Mouse (Mus musculus) neural tube, embryonic 15.5 days (tissue): ENCODE results near the gene Olfr725. TPM values are rescaled to one million over a fixed set of nuclear protein-coding genes. Genes with fewer than 3 reads are reported as not detected.

Experiments used
- ATAC-seq: fragments of 200-750 bp; cut with Nextera tagmentation; 2 replicates; pipeline ENCODE4 v1.8.0; 2017; ENCODE audit warnings: mild to moderate bottlenecking, moderate TSS enrichment, moderate library complexity; ENCODE audit not compliant: low FRiP score
- H3K27ac ChIP-seq: fragments of 300-500 bp; sonication (generic); replicated peaks from 2 replicates; pipeline ENCODE4 v1.5.1; 2015; ENCODE audit warnings: mild to moderate bottlenecking, inconsistent platforms
- H3K27me3 ChIP-seq: fragments of 300-500 bp; sonication (generic); replicated peaks from 2 replicates; pipeline ENCODE4 v1.6.1; 2015; ENCODE audit warnings: inconsistent platforms
- H3K36me3 ChIP-seq: fragments of 300-500 bp; sonication (generic); 2 replicates; pipeline ENCODE4 v1.6.1; 2015; ENCODE audit warnings: inconsistent platforms
- H3K4me1 ChIP-seq: fragments of 300-500 bp; sonication (generic); 2 replicates; pipeline ENCODE4 v1.6.1; 2015; ENCODE audit warnings: inconsistent platforms
- H3K4me2 ChIP-seq: fragments of 300-500 bp; sonication (generic); 2 replicates; pipeline ENCODE4 v1.6.1; 2015; ENCODE audit warnings: inconsistent platforms, mild to moderate bottlenecking, moderate library complexity
- H3K4me3 ChIP-seq: fragments of 300-500 bp; sonication (generic); replicated peaks from 2 replicates; pipeline ENCODE4 v1.5.1; 2015; ENCODE audit warnings: mild to moderate bottlenecking, inconsistent platforms
- H3K9ac ChIP-seq: fragments of 300-500 bp; sonication (generic); replicated peaks from 2 replicates; pipeline ENCODE4 v1.6.1; 2015; ENCODE audit warnings: mild to moderate bottlenecking, inconsistent platforms
- H3K9me3 ChIP-seq: fragments of 300-500 bp; sonication (generic); replicated peaks from 2 replicates; pipeline ENCODE4 v1.6.1; 2016; ENCODE audit warnings: inconsistent platforms
- WGBS: fragments of 180-500 bp; shearing (Covaris S2); methylation state at CpG from one replicate; pipeline ENCODE4 v1.1.7; 2015; ENCODE audit warnings: mixed read lengths; 5-methylcytosine and 5-hydroxymethylcytosine counted together
- polyA plus RNA-seq: library from polyadenylated mRNA; unstranded; fragments of >200 nt; fragmentation: Nextera tagmentation; extraction: Ambion mirVana; gene quantifications from 2 replicates; pipeline ENCODE4 v1.2.1, GENCODE M21; 2015

The Olfr725 gene
- polyA plus RNA-seq: not detected in 2 replicates

DNA sequence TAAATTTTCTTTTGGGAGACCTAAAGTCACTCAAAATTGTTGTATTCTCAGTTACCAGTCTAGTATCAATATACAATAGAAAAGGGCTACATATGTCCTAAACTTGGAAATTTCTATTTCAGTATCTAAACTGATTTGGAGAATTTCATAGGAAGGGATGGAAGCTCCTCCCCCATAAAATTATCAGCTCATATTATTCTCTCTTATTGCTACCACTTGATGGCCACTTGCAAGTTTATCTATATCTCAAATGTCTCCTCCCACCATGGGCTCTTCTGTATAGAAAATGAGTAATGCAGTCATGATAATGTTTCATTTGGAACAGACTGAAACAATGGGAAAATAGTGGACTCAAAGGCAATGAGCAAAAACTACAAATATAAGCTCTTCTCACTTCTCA, at the start of gene Olfr725:
Olfr725 (minus strand) TSS at position 101 of the 400 bp plus-strand sequence.
- Histone ChIP-seq H3K36me3 (no peaks in the 10 kb centered on the region), H3K9ac (no peak within 1 kb of the TSS), H3K9me3 (no peaks in the 10 kb centered on the region), H3K4me1 (no peaks in the 10 kb centered on the region), H3K27ac (no peak within 1 kb of the TSS), H3K4me2 (no peak within 1 kb of the TSS), H3K27me3 (no peaks in the 10 kb centered on the region), H3K4me3 (no peak within 1 kb of the TSS)
- no peak for ATAC-seq

DNA sequence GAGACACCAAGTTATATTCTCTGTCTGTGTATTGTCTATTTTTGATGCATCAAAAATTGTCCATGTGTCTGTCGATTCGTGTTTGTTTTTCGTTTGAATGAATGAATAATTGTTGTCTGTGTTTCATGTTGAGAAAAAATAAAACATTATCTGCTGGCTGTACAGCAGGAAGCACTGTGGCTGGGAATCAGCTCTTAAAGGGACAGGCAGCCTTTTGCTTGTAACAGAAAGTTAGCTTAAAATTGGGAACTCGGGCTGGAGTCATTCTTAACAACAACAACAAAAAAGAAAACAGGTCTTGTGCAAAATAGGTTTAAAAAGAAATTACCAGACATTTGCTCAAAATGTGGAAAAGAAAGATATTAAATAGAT, 22.5 kb upstream of the Olfr725 start:
- WGBS: 1% methylated on average over 4 of the region's 4 CpGs
- Histone ChIP-seq H3K4me1 (peaks cover 7% of the 10 kb centered on the region), H3K4me2 (peak overlapping the region; percentile 87), H3K27me3 (0 out of 2 replicates have a peak, but pooled peaks cover 9% of the 10 kb centered on the region), H3K4me3 (peak overlapping the region; percentile 90), H3K36me3 (no peaks in the 10 kb centered on the region), H3K9ac (peak overlapping the region; percentile 65), H3K27ac (peak overlapping the region; percentile 89), H3K9me3 (no peaks in the 10 kb centered on the region)
- peak; percentile 72 for ATAC-seq

DNA sequence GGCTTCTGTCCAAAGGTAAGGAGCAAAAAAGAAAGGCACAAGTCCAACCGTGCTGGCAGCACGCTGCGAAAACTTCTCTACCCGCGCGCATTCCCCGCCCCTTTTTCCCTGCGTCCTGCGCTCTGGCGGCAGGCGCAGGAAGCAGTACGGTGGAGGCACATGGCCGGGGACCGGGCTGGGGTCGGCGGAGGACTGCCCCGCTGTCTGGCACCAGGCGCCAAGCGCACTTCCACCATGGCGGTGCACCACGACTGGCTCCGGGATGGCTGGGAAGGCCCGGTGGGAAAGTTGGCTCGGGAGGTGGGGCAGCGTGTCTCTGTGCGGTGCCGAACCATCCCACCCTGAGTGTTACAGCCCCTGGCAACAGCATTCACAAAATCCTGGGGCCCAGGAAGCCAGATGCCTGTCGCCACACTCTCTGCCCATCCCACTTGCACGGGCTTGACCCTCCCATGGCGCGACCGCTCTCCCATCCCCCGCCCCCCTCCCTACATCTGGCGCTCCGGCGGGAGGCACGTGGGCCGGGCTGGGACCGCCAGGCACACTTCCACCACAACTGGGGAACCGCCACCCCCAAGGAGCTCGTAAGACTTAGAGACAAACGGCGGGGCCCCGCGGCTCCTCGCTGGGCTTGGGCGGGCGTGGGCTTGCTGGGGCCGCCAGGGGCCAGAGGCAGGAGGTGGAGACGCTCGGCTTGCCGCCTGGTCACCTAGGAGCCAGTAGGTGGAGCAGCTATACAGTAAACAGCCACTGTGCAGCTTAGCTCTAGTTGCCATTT, 22.0 kb upstream of the Olfr725 start:
- H3K4me2 ChIP-seq: peak overlapping the region; percentile 87
- H3K27ac ChIP-seq: peak overlapping the region; percentile 89
- 0 out of 2 replicates have a peak, but pooled peaks cover 9% of the 10 kb centered on the region for H3K27me3 ChIP-seq

DNA sequence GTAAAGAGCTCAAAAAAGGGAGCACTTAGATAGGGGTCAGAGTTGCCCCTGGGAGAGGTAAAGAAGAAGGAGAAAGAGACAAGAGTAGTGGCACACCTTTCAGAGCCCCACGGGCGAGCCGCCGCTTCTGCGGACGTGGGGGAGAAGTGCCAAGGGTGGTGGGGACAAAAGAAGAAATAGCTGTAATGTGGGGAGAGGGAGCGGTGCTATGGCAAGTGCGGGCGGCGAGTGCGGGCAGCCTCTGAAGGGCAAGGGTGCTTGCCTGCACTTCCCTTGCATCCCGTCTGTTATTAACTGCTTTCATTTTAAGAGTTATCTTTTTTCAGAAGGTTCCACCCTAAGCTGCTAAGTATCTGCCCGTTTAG, 21.4 kb upstream of the Olfr725 start:
- WGBS: 0% methylated on average over 13 of the region's 13 CpGs
- peak overlapping the region; percentile 65 for H3K9ac ChIP-seq
- H3K27ac ChIP-seq: peak overlapping the region; percentile 89
- peak overlapping the region; percentile 90 for H3K4me3 ChIP-seq
- ATAC-seq: peak; percentile 45
- peak overlapping the region; percentile 87 for H3K4me2 ChIP-seq
- 0 out of 2 replicates have a peak, but pooled peaks cover 9% of the 10 kb centered on the region for H3K27me3 ChIP-seq
- peaks cover 7% of the 10 kb centered on the region for H3K4me1 ChIP-seq
- H3K9me3 ChIP-seq: no peaks in the 10 kb centered on the region
- no peaks in the 10 kb centered on the region for H3K36me3 ChIP-seq

More for the DNA sequence above, 22.0 kb upstream of the Olfr725 start:
- ATAC-seq: peak; percentile 99
- peak overlapping the region; percentile 65 for H3K9ac ChIP-seq
- no peaks in the 10 kb centered on the region for H3K9me3 ChIP-seq
- H3K36me3 ChIP-seq: no peaks in the 10 kb centered on the region
- WGBS: under 1% methylated on average over 51 of the region's 52 CpGs
- peak overlapping the region; percentile 90 for H3K4me3 ChIP-seq
- H3K4me1 ChIP-seq: peaks cover 7% of the 10 kb centered on the region

DNA sequence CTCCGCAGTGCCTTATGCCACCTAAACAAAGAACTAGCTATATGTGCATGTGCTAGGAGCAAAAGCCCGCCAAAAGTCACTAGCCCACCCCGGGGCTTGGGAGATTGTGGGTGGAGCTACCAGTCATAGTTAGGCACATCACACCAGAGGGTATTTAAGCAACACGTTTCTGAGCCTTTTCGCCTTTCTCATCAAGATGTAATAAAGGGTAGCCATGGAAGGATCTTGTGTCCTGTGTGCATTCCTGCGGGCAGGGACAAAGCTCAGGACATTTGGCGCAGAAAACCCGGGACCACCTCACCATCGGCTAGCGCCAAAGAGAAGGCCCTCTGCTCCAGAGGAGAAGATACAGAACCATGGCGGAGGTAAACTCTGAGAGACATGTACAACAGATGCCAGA, 21.0 kb upstream of the Olfr725 start:
- Histone ChIP-seq H3K4me2 (peak overlapping the region; percentile 87), H3K9me3 (no peaks in the 10 kb centered on the region), H3K9ac (peak overlapping the region; percentile 65; the same call in 1 of the 2 replicates), H3K36me3 (no peaks in the 10 kb centered on the region), H3K27me3 (0 out of 2 replicates have a peak, but pooled peaks cover 9% of the 10 kb centered on the region), H3K4me3 (peak overlapping the region; percentile 90), H3K4me1 (peaks cover 7% of the 10 kb centered on the region), H3K27ac (no peak overlapping the region)
- WGBS: 17% methylated on average over 11 of the region's 11 CpGs
- ATAC-seq: no peak

DNA sequence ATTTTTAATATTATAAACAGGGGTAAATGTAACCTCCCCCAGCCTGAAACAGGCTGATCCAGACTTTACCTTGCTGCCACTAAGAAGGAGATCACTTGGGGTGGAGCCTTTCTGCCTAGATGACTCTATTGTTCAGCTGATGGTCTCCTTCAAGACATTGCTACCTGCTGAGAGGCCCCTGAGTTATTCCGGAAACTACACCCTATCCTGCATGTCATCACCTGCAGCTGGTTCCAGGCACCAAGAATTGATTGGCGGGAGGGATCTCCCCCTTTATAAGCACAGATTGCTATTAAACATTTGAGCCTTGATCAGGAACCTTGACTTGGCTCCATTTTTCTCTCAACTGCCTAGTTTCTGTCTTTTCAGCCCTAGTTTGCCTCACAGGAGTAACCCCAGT, 8.1 kb downstream of the Olfr725 start:
- WGBS: 98% methylated on average over 2 of the region's 2 CpGs
- H3K9me3 ChIP-seq: no peaks in the 10 kb centered on the region

DNA sequence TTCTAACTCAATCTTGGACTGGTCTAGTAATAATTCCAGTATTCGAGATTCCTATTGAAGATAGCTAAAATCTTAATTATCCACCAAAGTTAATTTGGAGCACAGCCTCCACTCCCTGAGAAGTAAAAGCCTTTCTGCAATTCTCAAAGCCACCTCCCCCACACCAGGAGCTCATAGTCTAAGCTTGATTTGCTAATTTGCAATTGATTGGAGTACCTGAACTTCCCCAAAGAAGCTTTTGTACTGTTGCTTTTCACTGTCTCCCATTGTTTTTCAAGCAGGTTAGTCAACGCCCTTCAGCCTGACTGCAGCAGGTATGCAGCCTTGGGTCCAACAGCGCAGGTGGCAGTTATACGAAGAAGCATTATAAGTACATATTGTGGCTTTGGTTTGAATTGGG, 8.8 kb downstream of the Olfr725 start:
- no peaks in the 10 kb centered on the region for H3K27me3 ChIP-seq
- H3K4me3 ChIP-seq: no peak overlapping the region
- H3K4me2 ChIP-seq: no peak overlapping the region
- 87% methylated on average over 4 of the region's 4 CpGs for WGBS
- H3K9me3 ChIP-seq: no peaks in the 10 kb centered on the region
- no peak overlapping the region for H3K27ac ChIP-seq
- no peak for ATAC-seq
- no peak overlapping the region for H3K9ac ChIP-seq
- no peaks in the 10 kb centered on the region for H3K36me3 ChIP-seq
- H3K4me1 ChIP-seq: no peaks in the 10 kb centered on the region

More for the DNA sequence above, 8.1 kb downstream of the Olfr725 start:
- Histone ChIP-seq H3K4me2 (no peak overlapping the region), H3K4me3 (no peak overlapping the region), H3K27ac (no peak overlapping the region), H3K4me1 (no peaks in the 10 kb centered on the region), H3K27me3 (no peaks in the 10 kb centered on the region), H3K36me3 (no peaks in the 10 kb centered on the region), H3K9ac (no peak overlapping the region)
- ATAC-seq: no peak

DNA sequence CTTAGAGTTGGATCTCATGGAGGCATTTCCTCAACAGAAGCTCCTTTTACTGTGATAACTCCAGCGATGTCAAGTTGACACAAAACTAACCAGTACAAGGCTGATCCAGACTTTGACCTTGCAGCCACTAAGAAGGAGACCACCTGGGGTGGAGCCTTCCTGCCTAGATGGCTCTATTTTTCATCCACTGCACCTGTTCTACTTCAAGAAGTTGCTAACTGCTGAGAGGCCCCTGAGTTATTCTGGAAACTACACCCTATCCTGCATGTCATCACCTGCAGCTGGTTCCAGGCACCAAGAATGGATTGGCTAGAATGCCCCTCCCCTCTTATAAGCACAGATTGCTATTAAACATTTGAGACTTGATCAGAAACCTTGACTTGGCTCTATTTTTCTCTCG, 13.8 kb downstream of the Olfr725 start:
- no peaks in the 10 kb centered on the region for H3K27me3 ChIP-seq
- WGBS: 77% methylated on average over 2 of the region's 2 CpGs
- H3K36me3 ChIP-seq: no peaks in the 10 kb centered on the region
- no peak overlapping the region for H3K27ac ChIP-seq
- no peaks in the 10 kb centered on the region for H3K9me3 ChIP-seq
- no peak for ATAC-seq
- H3K4me3 ChIP-seq: no peak overlapping the region
- no peak overlapping the region for H3K9ac ChIP-seq
- H3K4me2 ChIP-seq: no peak overlapping the region
- no peaks in the 10 kb centered on the region for H3K4me1 ChIP-seq

Other genes with a start within 250 kb of the Olfr725 start
- not detected in 2 replicates for gene Olfr722, start 138.4 kb downstream of the Olfr725 start, polyA plus RNA-seq
- gene Olfr723, start 108.6 kb downstream of the Olfr725 start, polyA plus RNA-seq: not detected in 2 replicates
- gene Olfr724, start 77.1 kb downstream of the Olfr725 start, polyA plus RNA-seq: not detected in 2 replicates
- gene Olfr726, start 50.6 kb upstream of the Olfr725 start, polyA plus RNA-seq: not detected in 2 replicates
- gene Olfr727, start 82.8 kb upstream of the Olfr725 start, polyA plus RNA-seq: not detected in 2 replicates
- gene Olfr728, start 102.3 kb upstream of the Olfr725 start, polyA plus RNA-seq: not detected in 2 replicates
- gene Olfr729, start 112.5 kb upstream of the Olfr725 start, polyA plus RNA-seq: not detected in 2 replicates
- not detected in 2 replicates for gene Olfr730, start 147.8 kb upstream of the Olfr725 start, polyA plus RNA-seq
- gene Olfr731, start 201.5 kb upstream of the Olfr725 start, polyA plus RNA-seq: not detected in 2 replicates
- gene Olfr732, start 243.8 kb upstream of the Olfr725 start, polyA plus RNA-seq: not detected in 2 replicates